Mouse (Mus musculus) heart, embryonic 15.5 days (tissue): Measurements from ENCODE around the gene Mpp3. TPM values are rescaled to one million over a fixed set of nuclear protein-coding genes. Genes with fewer than 3 reads are reported as not detected.

Source experiments
- ATAC-seq: fragments of 200-750 bp; cut with Nextera tagmentation; replicated peaks from 2 replicates; pipeline ENCODE4 v1.8.0; 2017; ENCODE audit warnings: low read depth, moderate TSS enrichment; ENCODE audit not compliant: insufficient number of reproducible peaks, insufficient read depth, low FRiP score
- H3K27ac ChIP-seq: fragments of 300-500 bp; sonication (generic); 2 replicates; pipeline ENCODE4 v1.5.1; 2015; ENCODE audit warnings: mild to moderate bottlenecking, inconsistent platforms
- H3K27me3 ChIP-seq: fragments of 300-500 bp; sonication (generic); 2 replicates; pipeline ENCODE4 v1.6.1; 2015; ENCODE audit warnings: inconsistent platforms
- H3K36me3 ChIP-seq: fragments of 300-500 bp; sonication (generic); 2 replicates; pipeline ENCODE4 v1.6.1; 2015; ENCODE audit warnings: mild to moderate bottlenecking, inconsistent platforms
- H3K4me1 ChIP-seq: fragments of 300-500 bp; sonication (generic); replicated peaks from 2 replicates; pipeline ENCODE4 v1.6.1; 2015; ENCODE audit warnings: inconsistent platforms
- H3K4me2 ChIP-seq: fragments of 300-500 bp; sonication (generic); 2 replicates; pipeline ENCODE4 v1.6.1; 2015; ENCODE audit warnings: inconsistent platforms, mild to moderate bottlenecking, moderate library complexity
- H3K4me3 ChIP-seq: fragments of 300-500 bp; sonication (generic); 2 replicates; pipeline ENCODE4 v1.5.1; 2015; ENCODE audit warnings: mild to moderate bottlenecking, inconsistent platforms
- H3K9ac ChIP-seq: fragments of 300-500 bp; sonication (generic); 2 replicates; pipeline ENCODE4 v1.6.1; 2015; ENCODE audit warnings: mild to moderate bottlenecking, inconsistent platforms
- H3K9me3 ChIP-seq: fragments of 300-500 bp; sonication (generic); replicated peaks from 2 replicates; pipeline ENCODE4 v1.6.1; 2016; ENCODE audit warnings: inconsistent platforms
- WGBS: fragments of 180-500 bp; shearing (Covaris S2); methylation state at CpG from one replicate; pipeline ENCODE4 v1.1.7; 2015; ENCODE audit warnings: mixed read lengths; 5-methylcytosine and 5-hydroxymethylcytosine counted together
- polyA plus RNA-seq: library from polyadenylated mRNA; unstranded; fragments of >200 nt; fragmentation: Nextera tagmentation; extraction: Ambion mirVana; gene quantifications from 2 replicates; pipeline ENCODE4 v1.2.1, GENCODE M21; 2015

Mpp3 gene
- polyA plus RNA-seq, 1 experiment from 2014 or later = 2.9 TPM

GRCm38 (mm10) chr11:101964647-101965046 lies 63.6 kb downstream of the Mpp3 start:
- peak overlapping the region; percentile 61 for H3K4me3 ChIP-seq
- WGBS = 20% methylated on average over 8 of the region's 8 CpGs
- H3K36me3 ChIP-seq = no peaks in the 10 kb centered on the region
- no peaks in the 10 kb centered on the region for H3K9me3 ChIP-seq
- H3K4me1 ChIP-seq = peaks cover 36% of the 10 kb centered on the region
- H3K4me2 ChIP-seq = peak overlapping the region; percentile 95
- H3K27ac ChIP-seq = no peak overlapping the region
- 0 out of 2 replicates have a peak overlapping the region, but pooled peaks have one; percentile 19 for H3K9ac ChIP-seq
- peaks cover 71% of the 10 kb centered on the region for H3K27me3 ChIP-seq
- ATAC-seq = no peak

DNA sequence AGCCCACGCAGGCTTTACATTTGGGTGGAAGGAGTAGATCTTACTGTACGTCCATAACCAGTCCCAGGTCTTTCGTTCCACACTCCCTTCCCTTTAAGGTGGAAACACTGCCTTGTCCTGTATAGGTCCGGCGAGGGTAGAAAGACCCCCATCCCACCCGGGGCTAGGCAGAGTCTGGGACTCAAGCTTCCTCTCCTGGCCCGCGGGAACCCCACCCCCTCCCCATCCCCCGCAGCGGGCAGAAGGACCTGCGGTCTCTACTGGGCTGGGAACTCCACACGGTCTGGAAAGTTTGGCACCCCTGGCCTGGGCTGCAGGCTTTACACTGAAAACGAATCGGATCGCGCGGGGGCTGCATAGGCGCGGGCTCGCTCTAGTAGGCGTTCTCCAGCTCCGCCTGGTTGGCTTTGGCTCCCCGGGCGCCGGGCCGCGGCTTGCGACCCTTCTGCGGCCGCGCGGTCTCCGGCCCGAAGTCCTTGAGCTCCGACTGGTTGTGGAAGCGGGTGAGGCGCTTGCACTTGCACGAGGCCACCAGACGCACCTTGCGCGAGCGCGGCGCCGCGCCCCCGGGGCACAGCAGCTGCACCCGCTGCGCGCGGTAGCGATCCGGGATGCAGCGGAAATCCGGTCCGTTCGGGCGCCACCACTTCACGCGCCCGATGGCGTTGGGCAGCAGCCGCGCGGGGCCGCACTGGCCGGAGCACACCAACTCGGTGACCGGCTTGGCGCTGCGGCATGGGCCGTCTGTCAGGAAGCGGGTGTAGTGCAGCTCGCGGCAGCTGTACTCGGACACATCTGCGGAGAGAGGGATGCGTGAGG lies 64.6 kb downstream of the Mpp3 start:
- peak overlapping the region; percentile 61 for H3K4me3 ChIP-seq
- no peaks in the 10 kb centered on the region for H3K9me3 ChIP-seq
- peak overlapping the region; percentile 95 for H3K4me2 ChIP-seq
- 0 out of 2 replicates have a peak, but pooled peaks have one; percentile 21 for ATAC-seq
- peak overlapping the region; percentile 54 for H3K27ac ChIP-seq
- H3K36me3 ChIP-seq = no peaks in the 10 kb centered on the region
- H3K4me1 ChIP-seq = peaks cover 34% of the 10 kb centered on the region
- H3K27me3 ChIP-seq = peaks cover 76% of the 10 kb centered on the region
- peak overlapping the region; percentile 61 for H3K9ac ChIP-seq
- under 1% methylated on average over 78 of the region's 78 CpGs for WGBS

- ATAC-seq = no peak
- Histone ChIP-seq H3K4me2 (peak overlapping the region; percentile 95), H3K27ac (0 out of 2 replicates have a peak overlapping the region, but pooled peaks have one; percentile 54), H3K9ac (peak overlapping the region; percentile 61; the same call in 1 of the 2 replicates), H3K27me3 (peaks cover 78% of the 10 kb centered on the region), H3K36me3 (no peaks in the 10 kb centered on the region), H3K4me1 (peaks cover 29% of the 10 kb centered on the region), H3K9me3 (no peaks in the 10 kb centered on the region), H3K4me3 (peak overlapping the region; percentile 61)
- WGBS = 5% methylated on average over 11 of the region's 11 CpGs
These were observed 65.2 kb downstream of the Mpp3 start for GRCm38 (mm10) chr11:101963043-101963442.

GRCm38 (mm10) chr11:101957476-101957875 lies 70.8 kb downstream of the Mpp3 start:
- H3K4me3 ChIP-seq = no peak overlapping the region
- H3K27ac ChIP-seq = no peak overlapping the region
- H3K4me1 ChIP-seq = peaks cover 14% of the 10 kb centered on the region
- no peaks in the 10 kb centered on the region for H3K9me3 ChIP-seq
- no peak for ATAC-seq
- no peaks in the 10 kb centered on the region for H3K36me3 ChIP-seq
- H3K27me3 ChIP-seq = peaks cover 41% of the 10 kb centered on the region
- 60% methylated on average over 5 of the region's 5 CpGs for WGBS
- no peak overlapping the region for H3K4me2 ChIP-seq
- no peak overlapping the region for H3K9ac ChIP-seq

DNA sequence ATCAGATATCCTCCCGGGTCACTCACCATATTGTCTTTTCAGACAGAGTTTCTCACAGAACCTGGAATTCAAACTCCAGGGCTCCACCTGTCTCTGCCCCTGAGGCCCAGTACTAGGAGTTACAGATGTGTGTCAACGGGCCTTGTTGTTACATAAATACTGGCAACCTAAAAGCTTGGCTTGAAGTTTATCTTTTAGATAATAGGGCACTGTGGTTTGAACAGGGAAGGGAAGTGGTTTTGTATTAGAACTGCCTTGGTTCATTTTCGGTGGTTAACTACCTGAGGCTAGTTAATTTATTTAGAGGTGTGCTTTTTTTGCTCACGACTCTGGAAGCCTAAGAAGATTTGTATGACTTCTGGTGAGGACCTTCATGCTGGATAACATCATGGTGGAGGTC lies 74.8 kb downstream of the Mpp3 start:
- H3K9me3 ChIP-seq = no peaks in the 10 kb centered on the region
- H3K27ac ChIP-seq = peak overlapping the region; percentile 75
- ATAC-seq = no peak
- no peak overlapping the region for H3K9ac ChIP-seq
- no peaks in the 10 kb centered on the region for H3K36me3 ChIP-seq
- H3K27me3 ChIP-seq = peaks cover 9% of the 10 kb centered on the region
- peak overlapping the region; percentile 12 for H3K4me2 ChIP-seq
- H3K4me3 ChIP-seq = no peak overlapping the region
- peaks cover 14% of the 10 kb centered on the region for H3K4me1 ChIP-seq
- WGBS = 26% methylated on average over 4 of the region's 4 CpGs

DNA sequence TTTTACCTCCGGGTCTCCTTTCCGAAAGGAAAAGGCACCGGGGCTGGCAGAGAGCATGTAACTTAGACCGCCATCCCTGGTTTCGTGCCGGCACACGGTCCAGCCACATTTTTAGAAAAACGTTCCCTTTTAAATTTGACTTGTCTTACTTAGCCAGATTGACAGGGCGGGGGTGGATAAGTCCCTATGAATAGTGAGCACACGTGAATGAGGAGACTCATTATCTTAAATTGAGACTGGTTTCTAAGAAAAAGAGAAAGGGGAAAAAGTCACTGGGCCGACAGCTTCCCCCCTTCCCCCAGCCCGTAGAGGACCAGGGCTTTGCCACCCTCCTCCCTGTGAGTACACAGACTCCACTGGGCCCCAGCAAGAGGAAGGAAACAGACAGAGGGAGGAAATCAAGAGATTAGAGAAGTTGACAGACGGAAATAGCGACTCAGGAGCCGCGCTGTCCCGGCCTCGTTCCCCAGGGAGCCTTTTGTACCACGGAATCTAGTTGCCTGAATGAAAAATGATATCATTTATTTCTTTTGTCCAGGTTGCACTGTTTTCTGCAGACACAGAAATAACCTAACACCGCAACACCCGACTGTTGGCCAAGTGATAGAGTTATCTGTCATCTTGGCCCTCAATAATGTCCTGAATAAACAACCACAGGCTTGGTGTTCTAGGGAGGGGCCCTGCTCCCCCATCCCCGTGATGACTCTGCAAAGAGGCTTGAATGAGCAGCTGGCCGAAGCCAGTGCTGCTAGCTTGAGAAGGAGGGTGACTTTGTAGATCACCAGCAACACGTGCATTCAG lies 75.5 kb downstream of the Mpp3 start:
- Histone ChIP-seq H3K4me1 (peaks cover 14% of the 10 kb centered on the region), H3K4me2 (peak overlapping the region; percentile 12), H3K4me3 (no peak overlapping the region), H3K36me3 (no peaks in the 10 kb centered on the region), H3K27me3 (peaks cover 4% of the 10 kb centered on the region), H3K27ac (peak overlapping the region; percentile 75), H3K9me3 (no peaks in the 10 kb centered on the region), H3K9ac (no peak overlapping the region)
- peak; percentile 86 for ATAC-seq
- 17% methylated on average over 24 of the region's 24 CpGs for WGBS

- WGBS = 43% methylated on average over 5 of the region's 5 CpGs
- H3K9me3 ChIP-seq = no peaks in the 10 kb centered on the region
- no peak overlapping the region for H3K27ac ChIP-seq
- no peak overlapping the region for H3K4me3 ChIP-seq
- no peaks in the 10 kb centered on the region for H3K36me3 ChIP-seq
- ATAC-seq = no peak
- H3K4me1 ChIP-seq = peaks cover 17% of the 10 kb centered on the region
- no peaks in the 10 kb centered on the region for H3K27me3 ChIP-seq
- no peak overlapping the region for H3K4me2 ChIP-seq
- no peak overlapping the region for H3K9ac ChIP-seq
These were observed 78.2 kb downstream of the Mpp3 start for GRCm38 (mm10) chr11:101950021-101950420.

Other genes starting within 250 kb of the Mpp3 start
- 3.5 and 5.8 TPM in 2 replicates for gene Etv4, start 243.1 kb downstream of the Mpp3 start, polyA plus RNA-seq
- gene Meox1, start 134.1 kb downstream of the Mpp3 start, polyA plus RNA-seq = 15.7 and 19.8 TPM in 2 replicates
- gene Sost, start 61.4 kb downstream of the Mpp3 start, polyA plus RNA-seq = 3.9 and 4.4 TPM in 2 replicates
- gene Cfap97d1, start 44.2 kb downstream of the Mpp3 start, polyA plus RNA-seq = not detected in 2 replicates
- gene Dusp3, start 41.4 kb downstream of the Mpp3 start, polyA plus RNA-seq = 50.4 and 56.7 TPM in 2 replicates
- gene Cd300lg, start 13.0 kb upstream of the Mpp3 start, polyA plus RNA-seq = 7.2 and 8.4 TPM in 2 replicates
- 6.0 and 9.3 TPM in 2 replicates for gene Mpp2, start 60.1 kb upstream of the Mpp3 start, polyA plus RNA-seq
- not detected in 2 replicates for gene Ppy, start 72.9 kb upstream of the Mpp3 start, polyA plus RNA-seq
- not detected in 2 replicates for gene Pyy, start 79.4 kb upstream of the Mpp3 start, polyA plus RNA-seq
- gene Nags, start 117.1 kb upstream of the Mpp3 start, polyA plus RNA-seq = 0.24 TPM in 1 of 2 replicates, not detected in the other
- 30.6 and 35.9 TPM in 2 replicates for gene Tmem101, start 127.9 kb upstream of the Mpp3 start, polyA plus RNA-seq
- gene Lsm12, start 156.8 kb upstream of the Mpp3 start, polyA plus RNA-seq = 74.6 and 83.4 TPM in 2 replicates
- gene G6pc3, start 161.2 kb upstream of the Mpp3 start, polyA plus RNA-seq = 20.9 and 23.3 TPM in 2 replicates
- gene Hdac5, start 201.7 kb upstream of the Mpp3 start, polyA plus RNA-seq = 76.7 and 86.8 TPM in 2 replicates
- gene BC030867, start 220.4 kb upstream of the Mpp3 start, polyA plus RNA-seq = 8.3 and 12.7 TPM in 2 replicates
- 0.05 and 0.06 TPM in 2 replicates for gene Asb16, start 240.3 kb upstream of the Mpp3 start, polyA plus RNA-seq